Mouse (Mus musculus): ENCODE measurements around the gene Fam71d.

Gene Fam71d

DNA sequence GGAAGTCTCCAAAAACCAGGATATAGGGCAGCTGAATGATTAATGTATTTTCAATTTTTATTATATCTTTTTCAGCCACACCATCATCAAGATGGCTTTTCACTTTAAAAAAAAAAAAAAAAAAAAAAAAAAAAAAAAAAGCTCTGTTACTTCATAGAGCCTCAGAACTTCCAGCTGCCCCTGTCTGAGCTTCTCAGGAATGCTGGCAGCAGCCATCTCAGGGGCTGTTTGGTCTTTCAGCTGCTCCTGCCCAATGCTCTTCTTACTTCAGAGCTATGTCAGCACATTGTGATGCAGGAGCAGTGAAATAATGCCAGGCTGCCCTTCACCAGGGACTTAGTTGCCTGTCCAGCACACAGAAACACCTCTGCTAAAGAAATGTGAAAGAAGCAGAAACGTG, at the start of gene Fam71d:
Gene Fam71d (plus strand): TSS at position 211 of the 400 bp plus-strand sequence.
- DNase-seq, result no peak

- no peak for DNase-seq
These were observed 47.6 kb upstream of the Fam71d start for GRCm38 (mm10) chr12:78643691-78644090.

DNA sequence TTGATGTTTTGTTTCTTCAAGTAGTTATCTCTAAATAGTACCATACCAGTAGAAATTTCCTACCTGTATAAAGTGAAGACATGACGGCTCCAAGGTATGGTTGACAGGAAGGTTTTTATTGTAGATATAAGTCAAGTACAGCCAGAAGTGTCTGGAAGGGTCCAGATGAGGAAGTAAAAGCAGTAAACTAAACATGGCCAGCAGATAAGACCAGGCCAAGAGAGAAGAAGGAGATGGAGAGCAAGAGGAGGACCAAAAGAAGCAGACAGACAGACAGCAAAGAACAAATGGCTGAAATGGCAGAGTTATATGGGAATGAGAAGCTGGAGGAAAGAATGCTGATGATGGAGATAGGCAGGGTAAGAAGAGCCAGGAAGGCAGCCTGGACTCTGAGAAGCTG, 46.1 kb upstream of the Fam71d start:
- DNase-seq, result no peak

- no peak for DNase-seq
These were observed 31.5 kb upstream of the Fam71d start for GRCm38 (mm10) chr12:78659718-78660304.

- no peak for DNase-seq
These were observed 13.1 kb upstream of the Fam71d start for GRCm38 (mm10) chr12:78678101-78678806.

GRCm38 (mm10) chr12:78678807-78679189, 12.5 kb upstream of the Fam71d start:
- no peak for DNase-seq

DNA sequence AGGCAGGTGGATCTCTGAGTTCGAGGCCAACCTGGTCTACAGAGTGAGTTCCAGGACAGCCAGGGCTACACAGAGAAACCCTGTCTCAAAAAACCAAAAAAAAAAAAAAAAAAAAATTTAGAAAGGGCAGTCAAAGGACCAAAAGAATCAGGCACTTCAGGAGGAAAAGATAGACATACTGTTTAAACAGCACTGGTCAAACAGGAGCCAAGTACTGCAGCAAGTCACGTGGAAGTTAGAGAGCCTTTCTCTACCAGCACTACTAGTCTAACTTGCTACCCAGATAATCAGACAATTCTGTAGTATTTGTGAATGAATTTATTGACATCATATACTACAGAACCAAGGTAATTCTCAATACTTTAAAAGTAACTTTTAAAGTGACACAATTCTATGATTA, 10.3 kb upstream of the Fam71d start:
- no peak for DNase-seq

DNA sequence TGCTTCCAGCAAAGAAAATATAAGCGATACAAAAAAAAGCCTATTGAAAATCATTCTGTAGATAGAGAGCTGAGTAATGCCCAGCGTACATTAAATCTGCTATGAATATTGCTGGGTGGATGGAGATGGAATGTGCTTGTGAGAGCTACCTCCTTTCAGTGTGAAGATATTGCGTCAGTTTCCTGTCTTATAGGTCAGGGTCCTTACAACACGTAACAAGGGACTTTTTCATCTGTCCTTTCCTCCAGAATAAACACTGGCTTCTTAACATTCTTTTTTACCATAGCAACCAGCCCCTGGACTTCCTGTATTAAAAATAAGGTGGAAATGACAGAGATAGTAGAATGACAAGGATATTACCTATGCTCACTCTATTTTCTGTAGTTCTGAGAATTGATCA, 9.1 kb upstream of the Fam71d start:
- DNase-seq, result no peak

- DNase-seq, result no peak
These were observed 5.6 kb upstream of the Fam71d start for GRCm38 (mm10) chr12:78685669-78686215.

DNA sequence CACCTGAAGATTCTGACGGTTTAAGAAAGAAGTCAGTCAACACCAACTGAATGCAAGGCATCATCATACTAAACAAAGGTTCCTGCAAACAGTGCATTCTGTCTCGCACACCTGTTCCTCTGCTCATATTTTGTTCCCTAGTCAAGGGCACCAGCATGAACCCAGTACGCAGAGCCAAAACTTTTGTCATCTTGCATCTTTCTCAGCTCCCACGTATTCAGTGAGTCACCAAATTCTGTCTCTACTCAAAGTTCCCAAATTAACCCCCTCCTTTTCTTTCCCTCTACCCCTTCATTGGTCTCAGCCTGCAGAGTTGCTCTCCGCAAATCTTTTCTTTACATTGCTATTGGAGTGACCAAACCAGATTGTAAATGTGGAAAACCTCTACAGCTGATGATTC, 2.5 kb upstream of the Fam71d start:
- DNase-seq, result no peak

DNA sequence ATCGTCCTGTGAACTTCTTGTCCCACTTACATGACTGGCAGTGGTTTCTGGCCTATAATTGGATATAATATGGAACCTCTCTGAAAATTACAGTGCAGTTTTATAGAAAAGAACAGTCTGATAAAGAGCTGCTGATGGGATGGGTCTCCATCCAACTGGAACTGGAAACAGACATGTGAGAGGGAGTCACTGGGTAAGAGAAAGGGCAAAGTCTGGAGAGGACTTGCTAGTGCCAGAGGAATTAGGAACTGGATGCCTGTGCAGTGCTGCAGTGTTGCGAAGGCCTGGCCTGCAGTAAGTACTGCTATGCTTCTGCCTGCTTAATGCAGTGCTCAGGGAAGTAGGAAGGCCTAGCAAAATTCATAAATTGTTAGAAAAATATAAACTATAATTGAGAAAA, 1.9 kb downstream of the Fam71d start:
- DNase-seq, result no peak

- no peak for DNase-seq
These were observed 26.4 kb downstream of the Fam71d start for GRCm38 (mm10) chr12:78717783-78718182.

DNA sequence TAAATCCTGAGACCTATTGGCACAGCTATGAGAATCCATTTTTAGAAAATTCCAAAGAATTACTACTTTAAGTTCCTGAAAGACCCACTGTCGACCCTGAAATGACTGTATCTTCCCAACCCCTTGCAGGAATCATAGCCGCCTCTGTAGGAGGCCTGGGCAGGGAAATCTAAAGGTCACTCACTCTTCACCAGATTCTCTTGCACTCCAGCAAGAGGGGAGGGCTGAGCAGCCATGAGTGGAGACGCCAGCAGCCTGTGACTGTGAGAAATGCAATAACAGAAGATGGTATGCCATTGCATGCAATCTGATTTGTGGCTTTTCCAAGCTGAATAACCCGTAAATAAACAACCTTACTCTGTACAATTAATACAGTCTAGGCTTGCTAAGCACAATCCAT, 36.4 kb downstream of the Fam71d start:
- no peak for DNase-seq

GRCm38 (mm10) chr12:78739633-78740032, 48.3 kb downstream of the Fam71d start:
- no peak for DNase-seq

DNA sequence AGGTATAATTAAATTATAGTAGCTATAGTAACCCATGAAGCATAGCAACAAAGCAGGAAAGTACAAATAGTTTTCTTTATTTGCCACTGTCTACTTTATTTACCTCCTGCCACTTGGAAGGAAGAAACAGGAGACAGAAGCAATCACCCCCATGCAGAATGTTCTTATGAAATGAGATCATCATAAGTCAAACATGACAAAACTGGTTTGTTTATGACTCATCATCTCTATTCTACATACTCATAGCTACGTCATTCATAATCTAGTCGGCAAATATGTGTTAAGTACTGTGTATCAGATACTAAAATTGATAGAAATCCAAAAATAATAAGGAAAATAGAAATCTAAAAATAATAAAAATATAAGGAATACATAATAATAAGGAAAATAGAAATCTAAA, 49.0 kb downstream of the Fam71d start:
- DNase-seq, result no peak

- DNase-seq, result no peak
These were observed 54.9 kb downstream of the Fam71d start for GRCm38 (mm10) chr12:78746226-78746625.

- DNase-seq, result no peak
These were observed 56.1 kb downstream of the Fam71d start for GRCm38 (mm10) chr12:78747406-78747805.

DNA sequence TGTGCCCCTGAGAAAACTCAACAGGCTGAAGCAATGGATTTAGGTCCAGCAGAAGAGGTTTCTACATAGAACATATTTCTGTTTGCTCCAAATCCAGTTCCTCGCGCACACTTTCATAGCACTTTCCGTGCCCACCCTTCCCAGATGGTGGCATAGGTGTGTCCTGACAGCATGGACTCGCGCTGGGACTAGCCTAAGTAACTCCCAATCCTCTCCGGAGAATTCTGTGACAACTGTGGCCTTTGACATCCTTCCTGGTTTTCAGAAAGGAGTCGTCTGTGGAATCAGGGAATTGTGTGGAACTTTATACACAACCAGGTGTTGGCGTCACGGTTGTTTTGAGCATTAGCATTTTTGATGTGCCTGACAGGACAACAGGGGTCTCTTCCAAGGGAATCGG, 56.8 kb downstream of the Fam71d start:
- no peak for DNase-seq

GRCm38 (mm10) chr12:78748557-78749377, 57.4 kb downstream of the Fam71d start, which contains the start of gene Mpp5:
Gene Mpp5, plus strand, starts transcription at chr12:78748907.
- DNase-seq, result peak; percentile 97

DNA sequence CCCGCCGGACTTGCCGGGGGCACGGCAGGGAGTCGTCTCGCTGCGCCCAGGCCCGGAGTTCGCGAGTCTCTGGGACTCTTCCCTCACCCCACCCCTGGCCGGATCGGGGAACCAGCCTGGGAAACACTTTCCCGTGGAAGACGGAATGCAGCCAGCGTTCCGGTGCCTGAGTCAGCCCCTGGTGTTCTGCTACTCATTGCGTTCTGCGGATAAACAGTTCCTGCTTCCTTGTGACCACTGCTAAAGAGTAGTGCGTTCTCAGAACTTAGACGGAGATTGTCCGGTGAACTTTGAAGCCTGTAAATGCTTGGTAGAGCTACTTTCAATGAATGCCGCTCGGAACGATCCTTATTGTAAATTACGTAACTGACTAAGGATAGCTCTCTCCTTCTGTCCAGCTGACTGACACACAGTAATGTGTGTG, 58.1 kb downstream of the Fam71d start:
- DNase-seq, result peak; percentile 56

- DNase-seq, result no peak
These were observed 70.6 kb downstream of the Fam71d start for GRCm38 (mm10) chr12:78761979-78762378.

GRCm38 (mm10) chr12:78769031-78769713, 77.8 kb downstream of the Fam71d start:
- DNase-seq, result no peak

- DNase-seq, result no peak
These were observed 81.9 kb downstream of the Fam71d start for GRCm38 (mm10) chr12:78773211-78773610.

Data from cerebellum, adult 11-12 months (tissue).